Mouse (Mus musculus): Measurements from ENCODE around the gene Rab8a.
A peak's percentile ranks its signal among the peaks of the same experiment; 100 is the strongest.

The Rab8a gene

DNA sequence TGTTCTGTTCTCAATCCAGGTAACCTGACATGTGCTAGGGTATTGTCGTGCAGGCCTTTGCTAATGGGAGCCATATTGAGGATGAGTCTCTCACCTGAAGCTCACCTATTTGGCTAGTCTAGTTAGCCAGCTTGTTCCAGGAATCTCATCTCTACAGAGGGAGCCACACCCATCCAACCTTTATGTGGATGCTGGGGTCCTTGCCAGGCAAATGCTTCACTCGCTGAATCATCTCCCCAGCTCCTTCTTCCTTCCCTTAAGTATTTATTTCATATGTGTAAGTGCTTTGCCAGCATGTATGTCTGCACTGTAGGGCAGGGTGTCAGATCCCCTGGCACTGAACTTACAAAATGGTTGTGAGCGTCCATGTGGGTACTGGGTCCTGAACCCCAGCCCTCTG is 14.4 kb upstream of the Rab8a start:
- DNase-seq (ENCODE audit: low read depth), result no peak

- DNase-seq (ENCODE audit: low read depth), result no peak
Observed at GRCm38 (mm10) chr8:72147266-72147665, 13.7 kb upstream of the Rab8a start.

- no peak for DNase-seq (ENCODE audit: low read depth)
Observed at GRCm38 (mm10) chr8:72149056-72149455, 11.9 kb upstream of the Rab8a start.

- DNase-seq (ENCODE audit: low read depth), result no peak
Observed at GRCm38 (mm10) chr8:72151418-72152078, 9.5 kb upstream of the Rab8a start.

DNA sequence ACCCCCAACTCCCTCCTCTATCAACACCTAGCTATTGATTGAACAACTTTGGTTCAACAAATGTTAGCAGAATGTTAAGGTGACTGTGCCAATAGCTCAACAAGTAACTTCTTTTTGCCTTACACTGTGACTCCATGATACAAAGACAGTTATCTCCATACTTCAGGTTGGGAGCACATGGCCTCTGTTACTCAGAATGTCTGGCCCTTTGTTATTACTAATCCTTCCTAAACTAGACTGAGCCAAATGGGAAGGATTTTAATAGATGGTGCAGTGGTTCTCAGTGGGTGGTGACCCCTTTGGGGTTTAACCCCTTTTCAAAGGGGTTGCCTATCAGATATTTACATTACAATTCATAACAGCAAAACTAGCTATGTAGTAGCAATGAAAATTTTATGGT is 7.6 kb upstream of the Rab8a start:
- no peak for DNase-seq (ENCODE audit: low read depth)

GRCm38 (mm10) chr8:72158096-72158495 is 2.9 kb upstream of the Rab8a start:
- peak; percentile 29 for DNase-seq (ENCODE audit: low read depth)

- DNase-seq (ENCODE audit: low read depth), result no peak
Observed at GRCm38 (mm10) chr8:72158726-72159125, 2.3 kb upstream of the Rab8a start.

DNA sequence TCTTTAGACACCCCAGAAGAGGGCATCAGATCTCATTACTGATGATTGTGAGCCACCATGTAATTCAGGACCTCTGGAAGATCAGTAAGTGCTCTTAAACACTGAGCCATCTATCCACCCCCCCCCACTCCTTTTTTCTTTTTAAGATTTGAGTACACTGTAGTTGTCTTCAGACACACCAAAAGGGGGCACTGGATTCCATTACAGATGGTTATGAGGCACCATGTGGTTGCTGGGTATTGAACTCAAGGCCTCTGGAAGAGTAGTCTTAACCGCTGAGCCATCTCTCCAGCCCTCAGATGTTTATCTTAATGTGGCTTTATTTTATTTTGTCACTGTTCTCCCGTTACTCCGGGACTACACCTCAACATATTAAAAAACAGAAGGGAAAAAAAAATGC is 993 bp upstream of the Rab8a start:
- no peak for DNase-seq (ENCODE audit: low read depth)

DNA sequence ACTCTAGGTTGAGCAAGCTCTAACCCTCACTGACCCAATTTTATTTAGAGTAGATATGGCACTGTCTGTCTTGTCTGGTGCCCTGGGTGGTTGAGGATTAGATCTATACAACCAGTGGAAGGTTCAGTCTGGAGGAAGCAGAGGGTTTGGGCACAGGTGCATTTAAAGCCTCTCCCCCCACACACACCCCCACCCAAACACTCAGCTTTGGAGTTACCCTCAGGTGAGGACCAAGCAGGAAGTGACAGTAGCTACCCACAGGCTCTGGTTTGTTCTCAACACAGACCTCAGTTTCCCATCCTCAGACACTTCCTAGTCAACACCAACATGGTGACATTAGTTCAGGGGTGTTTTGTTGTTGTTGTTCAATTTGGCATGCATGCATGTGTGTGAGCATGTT is 1.8 kb downstream of the Rab8a start:
- no peak for DNase-seq (ENCODE audit: low read depth)

- no peak for DNase-seq (ENCODE audit: low read depth)
Observed at GRCm38 (mm10) chr8:72169098-72169668, 8.2 kb downstream of the Rab8a start.

DNA sequence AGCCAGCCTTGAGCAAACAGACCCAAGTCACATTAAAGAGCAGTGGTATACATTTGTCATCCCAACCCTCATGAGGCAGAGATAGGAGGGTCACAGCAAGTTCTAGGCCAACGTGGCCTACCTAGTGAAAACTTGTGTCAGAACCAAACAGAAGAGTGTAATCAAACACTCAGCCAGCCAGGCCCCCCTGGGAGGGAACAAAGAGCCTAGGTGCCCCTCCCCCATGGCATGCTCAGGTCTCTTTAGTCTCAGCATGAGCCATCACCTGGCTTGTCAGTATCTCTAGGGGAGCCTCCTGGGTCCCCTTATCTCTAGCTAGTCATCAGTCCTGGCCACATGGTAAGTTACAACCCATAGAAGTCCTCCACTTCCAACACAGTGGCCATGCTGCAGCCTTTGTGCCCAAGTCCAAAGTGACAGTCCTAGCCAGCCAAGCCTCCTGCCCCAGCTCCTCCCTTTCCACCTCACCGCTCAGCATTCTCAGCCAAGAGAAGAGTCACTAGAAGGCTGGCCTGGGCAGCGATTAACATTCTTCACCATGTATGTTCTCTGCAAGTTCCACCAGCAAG is 8.8 kb downstream of the Rab8a start:
- no peak for DNase-seq (ENCODE audit: low read depth)

DNA sequence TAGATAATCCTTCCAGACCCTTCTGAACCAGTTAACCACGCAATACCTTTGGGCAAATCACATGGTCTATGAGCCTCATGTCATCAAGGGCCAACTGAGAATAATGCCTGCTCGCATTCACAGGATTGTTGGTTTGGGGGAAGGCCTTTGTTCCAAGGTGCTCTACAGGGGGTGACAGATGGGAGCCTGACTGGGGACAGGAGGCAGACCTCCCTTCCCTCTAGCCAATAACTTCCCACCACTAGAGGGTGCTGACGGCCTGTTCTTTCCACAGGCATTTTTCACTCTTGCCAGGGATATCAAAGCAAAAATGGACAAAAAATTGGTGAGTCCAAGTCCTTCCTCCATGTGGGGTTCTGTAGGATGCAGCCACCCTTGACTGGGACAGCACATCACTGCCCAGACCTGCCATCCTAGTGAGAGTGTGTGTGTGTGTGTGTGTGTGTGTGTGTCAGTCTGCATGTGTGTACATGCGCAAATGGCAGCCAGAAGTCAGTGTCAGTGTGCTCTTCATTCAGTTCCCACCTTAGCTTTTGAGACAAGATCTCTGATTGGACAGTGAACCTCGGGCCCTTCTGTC is 16.4 kb downstream of the Rab8a start:
- peak; percentile 33 for DNase-seq (ENCODE audit: low read depth)

GRCm38 (mm10) chr8:72183554-72184202 is 22.7 kb downstream of the Rab8a start:
- DNase-seq (ENCODE audit: low read depth), result no peak

DNA sequence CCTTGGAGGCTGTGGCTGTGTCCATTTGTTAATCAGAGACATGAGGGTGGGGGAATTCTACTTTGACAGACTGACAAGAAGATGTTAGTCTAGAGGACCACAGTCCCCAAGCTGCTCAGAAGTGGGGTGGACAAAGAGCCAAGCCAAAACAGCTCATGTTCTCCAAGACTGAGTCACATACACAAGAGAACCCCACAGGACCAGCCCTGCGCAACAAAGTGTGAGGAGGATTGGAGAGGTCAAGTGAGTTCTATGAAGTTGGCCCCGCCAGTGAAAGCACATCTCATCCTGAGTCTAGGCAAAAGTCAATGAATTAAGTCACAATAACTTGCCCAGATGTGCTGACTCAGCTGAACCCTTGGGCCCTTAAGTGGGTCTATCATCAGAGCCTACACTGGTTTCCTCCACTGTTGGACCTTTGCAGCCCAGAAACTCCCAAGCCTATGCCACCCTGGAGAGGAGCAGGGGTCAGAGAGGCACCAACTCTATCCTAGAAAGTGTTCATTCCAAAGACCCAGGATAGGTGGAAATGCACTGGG is 26.9 kb downstream of the Rab8a start:
- no peak for DNase-seq (ENCODE audit: low read depth)

DNA sequence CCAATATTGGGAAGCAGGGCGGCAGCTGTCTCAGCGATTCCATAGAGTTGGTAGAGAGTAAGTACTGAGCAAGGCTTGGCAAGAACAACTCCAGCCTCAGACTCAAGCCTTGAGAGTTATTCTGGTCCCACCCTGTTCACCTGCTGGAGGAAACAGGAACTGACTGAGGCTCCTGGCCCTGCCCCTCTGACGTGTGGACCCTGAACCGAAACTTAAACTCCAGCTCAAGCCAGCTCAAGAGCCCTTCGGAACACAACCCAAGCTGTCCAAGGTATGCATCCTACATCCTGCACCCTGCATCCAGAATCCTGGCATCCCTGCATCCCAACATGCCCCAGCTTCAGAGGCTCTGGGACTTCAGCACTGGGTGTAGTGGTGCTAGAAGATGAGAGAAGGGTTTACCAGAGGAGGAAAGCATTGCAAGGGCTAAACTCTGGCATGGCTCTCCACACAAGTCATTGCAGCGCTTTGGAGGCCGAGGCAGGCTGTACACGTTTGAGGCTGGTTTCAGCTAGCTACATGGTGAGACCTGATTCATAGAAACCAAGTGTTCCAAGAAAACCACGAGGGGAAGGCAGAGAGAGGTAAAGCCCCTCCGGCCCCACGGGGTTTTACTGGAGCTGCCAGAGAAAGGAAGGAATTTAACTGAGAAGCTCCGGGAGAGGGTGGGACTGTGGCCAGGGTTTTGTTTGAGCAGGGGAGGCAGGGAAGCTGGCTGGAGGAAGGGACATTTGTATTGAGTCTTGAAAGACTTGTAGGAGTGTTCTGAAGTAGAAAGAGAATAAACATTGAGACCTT is 28.6 kb downstream of the Rab8a start, which contains the start of gene Hsh2d:
Gene Hsh2d, plus strand, starts transcription at position 222 of the 798 bp plus-strand sequence.
- no peak for DNase-seq (ENCODE audit: low read depth)

- no peak for DNase-seq (ENCODE audit: low read depth)
Observed at GRCm38 (mm10) chr8:72190215-72190539, 29.2 kb downstream of the Rab8a start.

GRCm38 (mm10) chr8:72192065-72192464 is 31.1 kb downstream of the Rab8a start:
- DNase-seq (ENCODE audit: low read depth), result no peak

GRCm38 (mm10) chr8:72197997-72198396 is 37.0 kb downstream of the Rab8a start:
- DNase-seq (ENCODE audit: low read depth), result no peak

GRCm38 (mm10) chr8:72208582-72208981 is 47.6 kb downstream of the Rab8a start:
- no peak for DNase-seq (ENCODE audit: low read depth)

- DNase-seq (ENCODE audit: low read depth), result no peak
Observed at GRCm38 (mm10) chr8:72210222-72210621, 49.2 kb downstream of the Rab8a start.

DNA sequence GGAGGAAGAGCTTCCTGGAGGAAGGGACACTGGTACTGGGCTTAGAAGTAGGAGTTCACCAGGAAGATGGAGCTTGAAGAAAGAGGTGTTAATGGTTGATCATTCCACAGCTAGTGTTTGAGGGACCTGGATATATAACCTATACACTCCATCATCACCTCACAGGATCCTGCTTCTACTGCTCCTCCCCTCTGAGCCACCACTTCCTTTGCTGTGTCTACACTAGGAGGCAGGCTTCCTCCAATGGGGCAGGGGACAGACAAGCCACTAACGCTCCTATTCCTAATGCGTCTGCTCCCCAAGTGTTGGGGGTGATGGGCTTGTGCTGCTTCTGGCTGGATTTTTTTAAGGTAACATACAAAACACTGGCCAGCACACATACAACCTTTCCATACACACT is 49.7 kb downstream of the Rab8a start:
- DNase-seq (ENCODE audit: low read depth), result no peak

- DNase-seq (ENCODE audit: low read depth), result no peak
Observed at GRCm38 (mm10) chr8:72211846-72212245, 50.8 kb downstream of the Rab8a start.
